Mouse (Mus musculus) cerebral cortex, adult 2 months (tissue): Measurements from ENCODE around the gene Tyw3.

Experiments
- WGBS: fragments of 180-500 bp; shearing (Covaris S2); methylation state at CpG from one replicate; pipeline ENCODE4 v1.1.7; 2018; 5-methylcytosine and 5-hydroxymethylcytosine counted together

The Tyw3 gene

DNA sequence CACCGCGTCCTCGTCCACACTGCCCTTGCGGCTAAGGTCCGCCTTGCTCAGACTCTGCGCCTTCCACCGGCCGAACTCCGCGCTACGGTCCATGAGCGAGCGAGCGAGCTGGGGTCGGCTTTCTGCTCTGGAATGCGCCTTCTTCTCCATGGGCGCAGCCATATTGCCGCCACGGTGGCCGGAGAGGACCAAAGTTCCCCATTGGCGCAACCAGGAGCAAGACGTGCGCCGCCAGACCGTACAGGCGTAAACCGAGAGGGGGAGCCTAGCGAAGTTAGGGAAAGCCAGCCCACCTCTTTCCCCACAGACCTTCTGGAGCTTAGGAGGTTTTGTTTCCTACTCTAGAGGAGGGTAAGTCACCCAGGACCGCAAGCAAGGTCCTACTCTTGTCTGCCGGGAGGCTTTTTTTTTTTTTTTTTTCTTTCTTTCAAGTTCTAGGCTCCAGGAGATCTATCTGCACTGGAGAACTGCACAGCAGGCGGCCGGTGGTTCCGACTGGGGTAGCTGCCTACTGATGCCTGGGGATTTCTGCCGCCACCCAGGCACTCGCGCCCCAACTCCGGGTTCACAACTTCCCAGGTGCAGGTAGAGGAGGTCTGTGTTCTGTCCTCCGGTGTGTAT is at the start of gene Tyw3:
TSS of gene Tyw3 (minus strand) at position 171 of the 621 bp plus-strand sequence.
- under 1% methylated on average over 38 of the region's 38 CpGs for WGBS

DNA sequence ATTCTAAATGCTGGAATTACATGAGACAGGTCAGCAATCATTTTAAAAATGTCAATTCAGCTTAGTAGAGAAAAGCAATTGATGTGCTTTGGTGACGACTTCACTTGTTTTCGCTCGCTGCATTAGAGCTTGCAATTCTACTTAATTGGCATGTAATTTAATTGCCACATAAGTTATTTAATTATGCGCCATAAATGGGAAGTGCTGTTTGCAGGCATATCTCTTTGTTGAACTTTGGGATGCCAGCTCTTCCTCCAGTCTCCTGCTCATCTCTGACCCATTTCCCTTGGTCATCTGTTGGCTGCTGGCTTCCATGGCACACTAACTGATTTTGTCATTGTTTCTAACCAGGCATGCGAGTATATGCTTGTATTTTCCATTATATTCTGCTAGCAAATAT is 36.2 kb upstream of the Tyw3 start:
- WGBS = 88% methylated on average over 5 of the region's 5 CpGs

DNA sequence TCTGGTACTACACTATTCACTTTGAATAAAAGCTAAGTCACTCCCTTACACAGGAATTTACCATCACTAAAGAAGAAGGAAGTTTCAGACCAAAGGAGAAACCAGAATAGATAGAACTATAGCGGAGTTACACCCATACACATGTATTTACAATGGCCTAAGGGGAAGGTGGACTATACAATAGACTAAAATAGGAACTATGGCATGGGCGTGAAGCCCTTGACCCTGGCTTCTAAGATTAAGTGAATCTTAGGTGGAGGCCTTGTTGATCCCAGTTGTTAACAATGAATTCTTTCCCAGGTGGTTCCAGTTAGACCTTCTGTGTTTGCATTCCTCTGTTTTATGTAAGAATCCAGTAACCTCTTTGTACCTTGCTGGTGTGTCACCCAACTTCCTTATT is 34.4 kb upstream of the Tyw3 start:
- 83% methylated on average over 2 of the region's 2 CpGs for WGBS

DNA sequence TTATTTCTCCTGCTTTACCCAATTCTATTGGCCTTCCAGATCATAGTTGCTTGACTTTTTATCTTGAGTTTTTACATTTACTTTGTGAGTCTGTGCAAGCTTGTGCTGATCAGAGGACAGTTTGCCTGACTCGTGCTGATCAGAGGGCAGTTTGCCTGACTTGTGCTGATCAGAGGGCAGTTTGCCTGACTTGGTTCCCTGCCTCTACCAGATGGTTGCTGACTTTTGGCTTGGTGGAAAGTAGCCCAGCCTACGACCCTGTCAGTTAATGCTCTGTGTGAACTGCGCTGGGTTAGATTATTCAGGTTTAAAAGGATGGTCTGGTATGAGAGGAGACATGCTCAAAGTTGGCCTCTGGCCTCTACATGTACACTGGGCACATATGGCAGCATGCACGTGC is 19.2 kb upstream of the Tyw3 start:
- WGBS = 93% methylated on average over 4 of the region's 4 CpGs

DNA sequence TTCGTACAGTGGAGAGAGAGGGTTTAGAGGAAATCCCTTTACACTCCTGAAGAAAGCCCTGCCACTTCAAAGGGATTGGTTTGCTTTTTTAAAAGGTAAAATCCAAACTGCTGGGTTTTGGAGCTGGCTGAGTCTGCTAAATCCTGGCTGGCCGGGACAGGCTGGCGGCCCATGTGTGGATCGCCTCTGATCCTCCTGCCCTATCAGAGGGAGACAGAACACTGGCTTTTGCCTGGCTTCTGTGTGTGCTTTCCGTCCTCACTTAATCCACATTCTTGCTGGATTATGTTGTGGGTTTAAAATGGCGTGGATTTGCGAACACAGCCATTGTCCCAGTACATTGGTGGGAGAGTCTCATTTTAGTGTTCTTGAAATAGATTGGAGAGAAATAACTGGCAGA is 18.4 kb upstream of the Tyw3 start:
- WGBS = 89% methylated on average over 7 of the region's 7 CpGs

DNA sequence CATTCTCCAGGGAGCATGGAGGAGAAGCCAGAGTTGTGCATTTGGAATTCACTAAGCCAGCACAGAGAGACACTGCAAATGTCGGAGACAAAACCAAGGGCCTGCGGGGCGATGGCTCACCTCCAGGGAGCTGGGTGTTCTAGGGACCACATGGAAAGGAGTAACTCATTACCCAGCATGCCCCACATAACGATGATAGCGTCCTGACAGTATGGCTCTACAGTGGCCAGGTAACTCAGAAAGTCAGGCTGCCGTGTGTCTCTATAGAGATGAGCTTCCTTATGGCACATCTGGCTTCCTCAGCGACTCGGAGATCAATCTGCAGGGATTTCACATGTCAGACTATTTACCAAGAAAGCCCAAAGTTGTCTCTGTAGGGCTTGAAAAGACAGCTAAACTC is 17.9 kb upstream of the Tyw3 start:
- WGBS = 92% methylated on average over 8 of the region's 8 CpGs

DNA sequence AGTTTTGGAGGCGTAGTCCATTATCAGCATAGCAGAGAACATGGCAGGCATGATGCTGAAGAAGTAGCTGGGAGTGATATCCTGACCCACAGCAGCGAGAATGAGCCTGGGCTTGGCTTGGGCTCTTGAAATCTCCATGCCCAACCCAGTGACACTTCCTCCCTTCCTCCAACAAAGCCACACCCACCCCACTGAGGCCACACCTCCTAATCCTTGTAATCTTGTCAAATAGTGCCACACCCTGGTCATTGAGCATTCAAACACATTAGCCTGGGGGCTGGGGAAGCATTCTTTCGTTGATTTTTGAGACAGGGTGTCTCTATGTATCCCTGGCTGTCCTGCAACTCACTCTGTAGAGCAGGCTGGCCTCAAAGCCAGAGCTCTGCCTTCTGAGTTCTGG is 15.0 kb upstream of the Tyw3 start:
- WGBS = 95% methylated on average over 3 of the region's 3 CpGs

DNA sequence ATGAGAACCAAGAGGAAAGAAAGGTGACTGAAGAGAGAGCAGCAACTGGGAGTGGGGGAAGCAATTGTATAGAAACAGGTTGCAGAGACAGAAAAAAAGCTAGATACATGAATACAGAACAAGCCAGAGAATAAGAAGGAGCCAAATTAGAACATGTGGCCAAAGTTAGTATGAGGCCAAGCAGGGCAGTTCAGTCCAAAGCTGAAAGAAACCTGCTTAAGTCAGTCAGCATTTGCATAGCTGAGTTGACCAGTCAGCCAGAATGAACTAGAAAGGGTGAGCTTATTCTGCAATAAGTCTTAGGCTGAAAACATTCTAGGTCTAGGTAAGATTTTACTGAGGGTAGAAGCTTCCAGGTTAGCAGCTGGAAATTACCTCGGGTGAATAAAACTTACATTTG is 11.0 kb upstream of the Tyw3 start:
- WGBS = 87% methylated on average over 1 of the region's 1 CpGs

DNA sequence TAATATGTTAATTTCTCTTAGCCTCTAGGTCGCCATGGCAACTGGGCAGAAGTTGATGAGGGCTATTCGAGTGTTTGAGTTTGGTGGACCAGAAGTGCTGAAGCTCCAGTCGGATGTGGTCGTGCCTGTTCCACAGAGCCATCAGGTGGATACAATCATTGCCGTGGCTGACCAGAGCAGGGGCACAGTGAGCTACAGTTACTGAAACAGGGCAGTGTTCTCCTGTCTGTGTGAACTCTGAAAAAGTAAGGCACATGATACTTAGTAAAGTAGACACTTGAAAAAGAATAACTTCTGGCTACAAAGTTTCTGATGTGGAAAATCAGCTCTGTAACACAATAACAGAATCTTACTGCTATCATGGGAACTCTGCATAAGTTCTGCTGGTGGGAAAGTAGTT is 8.0 kb upstream of the Tyw3 start:
- WGBS = 73% methylated on average over 5 of the region's 5 CpGs

DNA sequence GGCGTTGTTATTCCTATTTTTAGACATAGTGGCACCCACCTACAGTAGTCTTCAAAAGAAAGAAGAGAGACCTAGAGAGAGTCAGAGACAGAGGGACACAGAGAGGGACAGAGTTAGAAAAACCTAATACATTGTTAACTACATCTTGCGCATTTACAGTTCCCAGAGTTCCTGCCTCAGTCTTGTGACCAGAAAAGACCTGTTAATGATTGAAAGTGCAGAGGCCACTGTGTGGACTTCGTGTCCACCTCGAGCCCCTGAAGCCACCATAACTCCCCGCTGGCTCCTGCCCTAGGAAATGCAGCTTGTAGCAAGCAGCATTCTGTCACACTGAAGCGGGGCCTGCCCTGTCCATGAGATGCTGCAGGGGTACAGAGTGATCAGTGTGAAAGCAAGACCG is 657 bp upstream of the Tyw3 start:
- WGBS = 48% methylated on average over 7 of the region's 7 CpGs

DNA sequence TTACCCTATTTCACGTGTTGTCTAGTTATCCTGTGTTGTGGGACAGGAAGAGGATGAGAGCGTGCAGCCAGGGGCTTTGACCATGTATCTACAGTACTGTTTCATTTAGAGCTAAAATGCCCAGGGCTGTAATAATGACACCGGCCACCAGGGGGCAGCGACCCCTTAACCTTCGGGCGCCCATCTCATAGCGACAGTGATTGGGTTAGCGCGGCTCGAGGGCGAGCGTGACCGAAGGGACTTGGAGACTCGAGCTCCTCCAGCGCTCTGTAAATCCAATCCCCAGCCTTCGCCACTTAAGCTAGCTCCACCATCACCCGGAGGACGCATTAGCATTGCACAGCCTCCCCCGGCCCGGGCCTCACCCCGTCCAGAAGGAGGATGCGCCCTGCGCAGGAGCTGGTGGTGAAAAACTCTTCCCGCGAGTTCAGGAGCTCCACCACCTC is 393 bp downstream of the Tyw3 start, which contains the start of gene Cryz:
TSS of gene Cryz (plus strand) at position 224 of the 446 bp plus-strand sequence.
- under 1% methylated on average over 25 of the region's 25 CpGs for WGBS

DNA sequence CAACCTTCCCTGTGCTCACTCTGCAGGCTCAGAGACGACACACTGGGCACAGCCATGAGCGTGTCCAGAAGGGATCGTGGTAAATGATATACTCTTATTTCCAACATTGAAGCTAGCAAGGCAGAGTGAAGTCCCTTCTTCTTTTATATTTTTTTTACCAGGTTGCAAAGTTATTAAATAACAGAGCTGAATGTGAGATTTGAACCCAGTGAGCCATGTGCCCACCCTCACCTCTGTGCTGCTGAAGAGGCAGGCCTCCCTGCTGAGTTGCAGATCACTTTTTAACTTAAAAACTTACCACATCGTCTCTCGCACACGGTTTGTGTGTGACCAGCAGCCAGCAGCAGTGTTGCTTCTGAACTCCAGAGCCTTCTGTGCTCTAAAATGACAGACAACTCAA is 2.7 kb downstream of the Tyw3 start:
- 89% methylated on average over 6 of the region's 6 CpGs for WGBS

DNA sequence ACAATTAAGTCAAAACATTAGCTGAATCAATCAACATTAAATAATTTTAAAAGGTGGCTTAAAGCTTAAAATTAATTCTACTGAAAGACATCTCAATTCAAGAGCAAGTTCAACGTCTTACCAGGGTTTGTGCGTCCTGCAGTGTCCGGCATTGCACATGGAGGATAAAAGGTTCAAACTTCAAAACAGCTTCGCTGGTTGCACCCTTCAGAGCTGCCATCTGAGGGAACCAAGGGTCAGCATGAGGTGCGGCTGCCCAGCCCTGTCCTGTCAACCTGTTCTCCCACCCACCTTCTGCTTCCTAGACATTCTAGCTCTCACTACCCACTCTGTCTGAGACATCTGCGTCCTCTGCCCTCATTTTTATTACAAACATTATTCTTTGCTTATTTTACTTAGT is 3.3 kb downstream of the Tyw3 start:
- 92% methylated on average over 6 of the region's 6 CpGs for WGBS

DNA sequence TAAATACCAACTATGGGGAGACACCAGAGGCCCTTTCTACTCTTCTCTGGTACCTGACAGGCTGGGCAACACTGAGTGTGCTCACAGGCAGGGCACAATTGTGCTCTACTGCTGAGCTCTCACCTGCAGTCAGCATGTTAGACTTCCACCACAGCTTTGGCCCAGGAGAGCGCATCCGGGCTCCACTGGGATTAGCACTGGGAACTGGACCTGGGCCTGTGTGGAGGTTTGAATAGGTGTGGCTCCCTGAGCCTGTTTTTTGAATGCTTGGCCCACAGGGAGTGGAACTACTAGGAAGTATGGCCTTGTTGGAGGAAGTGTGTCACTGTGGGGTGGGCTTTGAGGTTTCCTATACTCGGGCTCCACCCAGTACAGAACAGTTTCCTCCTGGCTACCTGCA is 5.3 kb downstream of the Tyw3 start:
- 94% methylated on average over 3 of the region's 3 CpGs for whole genome bisulfite sequencing

DNA sequence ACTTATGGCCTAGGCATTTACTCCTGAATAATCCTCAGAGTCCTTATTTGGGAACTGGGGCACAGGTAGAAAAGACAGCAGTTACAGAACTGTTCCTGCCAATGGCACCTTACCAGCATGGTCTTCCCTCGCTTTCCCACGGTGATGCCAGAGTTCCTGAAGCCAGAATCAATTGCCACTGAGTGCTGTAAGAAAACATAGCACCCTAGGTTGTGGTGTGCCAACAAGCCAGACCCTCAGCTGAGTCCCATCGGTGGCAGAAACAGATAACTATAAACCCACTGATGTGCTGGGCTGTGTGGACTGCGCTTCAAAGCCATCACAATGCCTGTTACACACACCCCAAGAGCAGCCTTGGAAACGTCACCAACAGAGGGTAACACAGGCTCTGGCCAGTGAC is 5.9 kb downstream of the Tyw3 start:
- WGBS = 96% methylated on average over 5 of the region's 5 CpGs

DNA sequence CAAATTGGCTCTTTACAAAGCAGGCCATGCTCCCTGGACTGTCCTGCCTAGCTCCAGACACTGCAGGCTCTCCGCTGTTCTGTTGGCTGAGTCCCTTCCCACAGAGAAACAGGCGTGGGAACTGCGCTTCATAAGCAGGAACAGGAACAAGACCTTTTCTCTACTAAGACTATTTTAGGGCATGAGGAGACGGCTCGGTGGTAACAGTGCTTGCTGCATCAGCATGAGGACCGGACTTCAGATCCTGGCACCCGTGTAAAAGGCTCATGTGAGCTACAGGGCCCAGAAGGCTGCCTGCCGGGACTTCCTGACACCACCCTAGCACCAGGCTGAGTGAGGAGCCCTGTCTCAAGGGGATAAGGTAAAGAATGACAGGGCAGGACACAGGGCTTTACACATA is 12.6 kb downstream of the Tyw3 start:
- WGBS = 82% methylated on average over 8 of the region's 8 CpGs

DNA sequence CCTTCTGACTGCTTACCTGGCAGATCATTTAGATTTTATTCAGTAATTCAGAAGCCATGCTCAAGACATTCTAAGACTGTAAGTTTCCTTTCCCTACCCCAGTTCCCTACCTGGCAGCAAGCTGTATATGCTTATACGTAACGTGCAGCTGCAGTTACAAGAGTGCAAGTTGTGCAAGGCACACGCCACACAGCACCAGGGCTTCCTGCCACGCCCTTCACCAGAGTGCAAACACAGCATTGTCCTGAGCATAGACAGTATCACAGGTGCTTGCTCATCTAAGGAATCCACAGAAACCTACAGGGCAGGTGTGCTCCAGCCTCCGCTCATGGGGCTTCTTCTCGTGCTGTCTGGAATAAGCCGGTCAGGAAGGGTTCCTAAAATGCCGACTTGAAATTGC is 19.0 kb downstream of the Tyw3 start:
- 83% methylated on average over 8 of the region's 8 CpGs for WGBS

DNA sequence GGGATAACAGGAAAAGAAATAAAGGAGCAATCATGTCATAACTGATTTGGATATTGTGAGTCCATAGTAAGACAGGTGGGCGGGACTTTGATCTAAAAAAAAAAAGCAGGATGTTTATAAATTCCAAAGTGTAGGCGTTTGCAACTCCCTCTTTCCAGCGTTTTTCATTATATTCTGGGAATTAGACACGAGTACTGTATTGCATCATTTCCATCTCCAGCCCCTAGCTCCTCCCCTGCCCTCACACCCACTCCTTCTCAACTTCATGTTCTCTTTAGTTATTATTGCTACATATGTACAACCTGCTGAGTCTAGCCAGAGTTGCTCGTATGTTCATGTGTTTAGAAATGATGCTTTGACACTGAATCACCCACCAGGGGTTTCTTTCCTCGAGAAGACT is 23.2 kb downstream of the Tyw3 start:
- 46% methylated on average over 6 of the region's 6 CpGs for WGBS

DNA sequence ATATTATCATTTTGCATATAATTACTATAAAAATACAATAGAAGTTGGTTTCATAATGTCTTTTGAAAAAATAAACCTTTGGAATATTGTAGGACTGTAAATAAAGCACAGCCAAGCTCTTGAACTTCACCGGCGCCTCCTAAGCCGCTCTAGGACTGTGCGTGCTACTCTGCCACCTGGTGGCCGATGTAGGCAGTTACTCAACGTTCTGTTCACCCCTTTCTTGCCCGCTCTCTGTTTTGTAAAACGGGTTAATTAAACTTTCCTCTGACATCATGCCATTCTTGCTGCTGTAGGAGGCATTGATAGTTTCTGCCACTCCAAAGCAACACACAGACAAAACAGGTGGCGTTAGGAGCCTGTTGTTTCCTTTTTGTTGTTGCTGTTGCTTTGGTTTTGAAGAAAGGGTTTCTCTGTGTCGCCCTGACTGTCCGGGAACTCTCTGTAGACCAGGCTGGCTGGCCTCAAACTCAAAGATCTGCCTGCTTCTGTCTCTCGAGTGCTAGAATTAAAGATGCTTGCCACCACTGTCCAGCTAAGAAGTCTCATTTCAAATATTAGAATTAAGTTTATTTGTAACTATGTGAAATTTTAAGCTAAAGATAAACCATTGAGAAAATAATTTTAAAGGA is 24.4 kb downstream of the Tyw3 start:
- WGBS = 5% methylated on average over 12 of the region's 12 CpGs

DNA sequence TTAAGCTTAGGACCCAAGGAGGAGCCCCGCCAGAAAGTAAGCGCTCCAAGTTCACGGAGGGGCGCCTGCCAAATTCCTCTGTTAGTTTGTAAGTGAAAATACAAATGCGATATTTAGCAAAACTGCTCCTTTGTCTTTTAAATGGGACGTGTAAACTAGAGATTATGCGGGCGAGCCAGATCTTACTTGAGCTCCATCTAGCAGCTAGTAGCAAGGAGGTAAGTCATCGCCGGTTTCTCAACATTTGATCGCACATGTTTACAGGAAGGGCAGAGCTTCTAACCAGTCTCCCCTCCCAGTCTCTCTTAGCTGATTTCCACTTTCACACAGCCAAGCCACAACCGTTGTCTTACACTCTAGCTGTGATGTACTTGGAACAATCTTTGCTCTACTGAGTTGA is 26.1 kb downstream of the Tyw3 start:
- 6% methylated on average over 12 of the region's 12 CpGs for WGBS

DNA sequence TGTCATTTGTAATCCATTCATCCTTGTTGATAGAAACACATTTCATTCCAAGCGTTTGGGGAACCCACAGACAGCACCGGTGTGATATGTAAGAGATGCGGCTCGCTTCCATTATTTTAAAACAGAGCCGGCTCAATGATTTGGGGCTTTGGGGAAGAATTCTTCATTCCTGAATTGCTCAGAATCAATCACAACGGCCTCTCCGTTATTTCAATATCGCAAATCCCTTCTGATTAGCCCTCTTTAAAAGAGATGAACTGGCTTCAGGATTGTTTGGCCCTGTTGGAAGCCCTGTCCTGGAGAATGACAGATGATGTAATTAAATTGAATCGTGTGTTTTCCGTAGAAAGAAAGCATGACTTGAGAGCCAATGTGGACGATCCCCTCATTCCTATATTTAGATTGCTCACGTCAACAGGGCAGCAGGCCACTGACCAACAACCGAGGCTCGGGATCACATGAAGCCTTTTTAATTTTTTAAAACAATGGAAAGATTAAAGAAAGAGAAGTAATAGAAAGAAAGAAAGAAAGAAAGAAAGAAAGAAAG is 26.8 kb downstream of the Tyw3 start:
- 28% methylated on average over 14 of the region's 14 CpGs for WGBS

DNA sequence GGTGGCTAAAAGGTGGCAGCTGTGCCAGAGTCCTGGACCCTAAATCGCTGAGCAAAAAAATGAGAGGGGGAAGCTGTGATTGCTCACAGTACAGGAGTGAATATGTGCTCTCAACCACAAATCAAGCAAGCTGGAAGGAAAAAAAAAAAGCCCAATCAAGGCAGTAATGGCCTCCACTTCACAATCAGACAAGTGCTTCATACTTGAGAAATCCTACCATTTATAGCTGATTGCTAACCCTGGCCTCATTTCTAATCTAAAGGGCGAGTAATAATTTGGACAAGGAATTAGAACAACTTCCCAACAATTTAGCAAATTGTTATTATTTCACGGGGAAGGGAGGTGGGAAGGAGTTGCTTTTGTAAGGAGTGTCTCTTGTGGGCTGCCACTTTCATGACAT is 31.5 kb downstream of the Tyw3 start:
- WGBS = 79% methylated on average over 3 of the region's 3 CpGs

DNA sequence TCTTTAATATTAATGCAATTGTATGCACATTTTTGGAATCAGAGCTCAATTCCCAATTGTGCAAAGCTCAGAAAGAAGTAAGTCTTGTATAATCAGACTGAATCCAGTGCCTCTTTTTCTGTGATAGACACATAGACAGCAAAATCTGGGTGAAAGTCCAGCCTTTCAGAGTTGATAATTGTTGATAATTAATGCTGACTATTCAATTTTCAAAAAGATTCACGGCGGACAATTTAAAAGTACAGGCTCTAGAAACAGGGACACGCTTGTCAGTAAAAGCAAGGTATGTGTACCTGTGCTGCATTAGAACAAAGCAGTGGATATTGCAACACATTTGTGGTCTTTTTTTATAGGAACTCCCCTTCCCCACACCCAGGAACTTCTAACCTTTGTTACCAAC is 34.7 kb downstream of the Tyw3 start:
- 97% methylated on average over 3 of the region's 3 CpGs for WGBS

DNA sequence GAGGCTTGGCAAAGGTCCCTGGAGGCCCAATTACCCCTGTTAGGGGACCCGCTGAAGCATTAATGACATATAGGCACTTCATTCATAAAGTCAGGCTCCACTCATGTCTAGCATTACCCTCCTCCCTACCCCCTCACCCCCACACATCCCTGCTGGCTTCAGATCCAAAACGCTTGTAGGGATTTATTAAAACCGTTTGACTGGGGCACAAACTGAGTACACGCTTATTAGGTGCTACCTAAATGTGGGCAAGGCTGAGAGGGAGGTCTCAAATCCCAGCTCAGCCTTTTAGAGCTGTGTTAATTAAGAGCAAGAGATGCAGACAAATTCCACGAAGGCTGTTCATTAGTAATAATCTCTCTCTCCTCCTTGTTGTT is 45.9 kb downstream of the Tyw3 start:
- WGBS = 63% methylated on average over 5 of the region's 5 CpGs
